Mouse (Mus musculus) adrenal gland, adult 18-20 months (tissue): ENCODE measurements around the gene Panx1. TPM values are rescaled to one million over a fixed set of nuclear protein-coding genes. Genes with fewer than 3 reads are reported as not detected.

Experiments used
- DNase-seq, 2 experiments: peaks; one replicate each; pipeline ENCODE4 v3.0.0; 2021 to 2022; ENCODE audit warnings: low spot score in 2 of 2
- total RNA-seq, 2 experiments: library from RNA; stranded (reverse); gene quantifications; 1 replicate in 1 of 2; 2 replicates in 1 of 2; pipeline ENCODE4 v1.2.3; 2021

Gene Panx1
- total RNA-seq, 2 experiments from 2014 or later: 5.7 to 9.3 TPM

DNA sequence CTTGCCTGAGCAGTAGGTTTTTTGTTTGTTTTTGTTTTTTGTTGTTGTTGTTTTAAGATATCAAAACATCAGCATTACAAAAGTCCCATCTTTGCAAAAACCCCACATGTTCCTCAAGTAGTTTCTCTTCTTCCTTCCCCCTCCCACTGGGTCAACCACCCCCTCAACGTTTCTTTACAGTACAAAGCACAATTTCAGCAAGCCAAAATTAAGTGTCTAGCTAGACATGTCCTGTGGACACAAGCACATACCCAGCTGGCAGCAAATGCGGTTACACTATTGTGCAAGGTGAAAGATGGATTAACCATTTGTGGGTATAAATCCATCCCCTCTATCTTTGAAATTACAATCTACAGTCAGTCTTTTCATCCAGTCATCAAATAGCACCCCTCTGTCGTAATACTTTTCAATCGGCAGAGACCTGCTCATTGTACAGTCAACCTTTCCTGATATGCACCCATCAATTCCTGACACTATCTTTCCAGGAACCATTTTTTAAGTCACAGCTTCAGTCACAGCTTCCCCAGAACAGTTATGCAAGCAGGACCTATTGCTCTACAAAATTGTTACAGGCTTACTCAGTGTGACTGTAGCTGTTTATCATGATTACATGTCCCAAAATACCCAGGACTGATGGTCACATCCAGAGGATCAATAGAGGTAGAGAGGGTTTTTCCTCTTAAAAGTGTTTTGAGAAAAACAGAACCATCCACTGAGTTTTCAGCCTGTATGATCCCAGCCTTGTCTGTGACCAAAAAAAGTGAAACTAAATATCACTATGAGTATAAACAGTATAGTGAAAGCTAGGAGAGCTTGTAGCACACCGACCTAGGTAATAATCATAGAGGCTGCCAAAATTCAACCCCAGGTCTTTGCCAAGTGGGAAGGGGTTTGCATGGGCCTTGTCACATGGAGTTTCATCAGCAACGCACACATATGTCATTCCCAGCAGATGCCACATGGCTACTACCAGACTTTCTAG is 70.7 kb downstream of the Panx1 start:
- no peak for DNase-seq

DNA sequence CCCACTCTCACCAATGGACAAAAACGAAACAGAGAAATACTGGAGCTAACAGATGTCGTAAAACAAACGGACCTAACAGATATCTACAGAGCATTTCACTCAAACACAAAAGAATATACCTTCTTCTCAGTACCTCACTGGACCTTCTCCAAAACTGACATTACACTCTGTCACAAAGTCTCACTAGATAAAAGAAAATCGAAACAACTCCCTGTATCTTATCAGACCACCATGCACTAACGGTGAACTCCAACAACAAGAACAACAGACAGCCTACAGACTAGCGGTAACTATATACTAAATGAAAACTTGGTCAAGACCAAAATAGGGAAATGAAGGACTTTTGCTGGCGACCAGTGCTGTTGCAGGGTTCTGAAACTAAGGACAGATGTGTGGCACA is 71.5 kb downstream of the Panx1 start:
- no peak for DNase-seq

DNA sequence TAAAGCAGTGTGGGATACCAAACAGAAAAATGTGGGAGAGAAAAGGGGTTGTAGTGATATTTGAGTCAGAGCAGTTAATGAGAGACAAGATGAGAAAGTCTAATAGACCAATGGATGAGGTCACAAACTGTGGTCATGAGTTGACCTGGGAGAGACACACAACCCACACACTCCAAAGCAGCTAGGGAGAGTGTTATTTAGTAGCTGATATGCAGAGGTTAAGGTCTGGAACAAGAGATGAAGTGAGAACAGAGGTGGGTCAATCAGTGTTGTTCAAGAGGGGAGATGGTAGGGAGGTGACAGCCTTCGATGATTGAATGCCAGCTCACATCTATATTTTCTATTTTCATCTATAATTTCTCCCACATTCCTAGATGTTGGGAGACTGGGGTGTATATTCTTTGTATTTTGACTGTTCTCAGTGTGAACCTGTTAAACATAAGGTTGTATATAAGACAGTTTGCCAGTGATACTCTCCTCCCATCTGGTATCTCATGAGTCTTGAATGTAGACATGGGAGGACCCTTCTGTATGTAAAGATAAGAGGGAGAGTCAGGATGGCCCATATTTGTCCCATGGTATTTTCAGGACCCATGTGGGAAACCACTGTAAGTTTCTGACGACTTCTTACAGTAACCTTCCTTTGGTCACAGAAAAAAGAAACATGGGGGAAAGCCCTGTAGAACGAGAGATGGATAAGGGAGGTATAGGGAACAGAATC is 74.3 kb downstream of the Panx1 start:
- no peak for DNase-seq

DNA sequence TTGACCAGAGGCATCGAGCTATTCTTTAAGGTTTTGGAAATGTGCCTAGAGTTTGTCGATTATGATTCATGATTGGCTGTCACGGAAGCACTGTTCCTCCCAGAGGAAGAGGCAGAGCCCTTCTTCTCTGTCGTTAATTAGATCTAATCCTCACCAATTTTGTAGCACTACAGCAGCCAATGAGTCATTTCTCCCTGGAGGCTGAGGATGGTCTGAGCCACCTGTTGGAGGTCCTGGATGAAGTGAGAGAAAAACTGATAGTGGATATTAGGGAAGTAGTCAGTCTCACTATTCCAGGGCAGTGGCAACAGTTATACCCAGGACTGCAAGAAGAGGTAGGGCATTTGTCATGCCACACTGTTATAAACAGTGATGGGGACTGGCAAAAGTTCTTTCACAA is 75.1 kb downstream of the Panx1 start:
- DNase-seq: no peak

DNA sequence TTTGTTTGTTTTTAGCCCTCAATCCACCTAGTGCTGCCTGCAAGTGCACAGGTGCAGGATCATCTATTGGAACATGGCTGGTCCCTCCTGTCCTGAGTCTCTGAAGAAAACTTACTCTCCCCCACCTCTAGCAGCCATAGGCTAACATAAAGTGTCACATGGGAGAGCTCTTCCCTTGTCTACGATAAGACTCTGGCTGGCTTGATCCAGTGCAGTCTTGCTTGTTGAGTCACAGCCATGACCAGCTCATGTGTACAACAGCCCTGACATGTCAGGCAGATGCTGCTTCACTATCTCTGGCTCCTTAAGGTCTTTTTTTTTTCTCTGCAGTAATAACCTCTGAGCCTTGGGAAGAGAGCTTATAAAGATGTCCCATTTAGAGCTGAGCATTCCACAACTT is 77.7 kb downstream of the Panx1 start:
- no peak for DNase-seq

DNA sequence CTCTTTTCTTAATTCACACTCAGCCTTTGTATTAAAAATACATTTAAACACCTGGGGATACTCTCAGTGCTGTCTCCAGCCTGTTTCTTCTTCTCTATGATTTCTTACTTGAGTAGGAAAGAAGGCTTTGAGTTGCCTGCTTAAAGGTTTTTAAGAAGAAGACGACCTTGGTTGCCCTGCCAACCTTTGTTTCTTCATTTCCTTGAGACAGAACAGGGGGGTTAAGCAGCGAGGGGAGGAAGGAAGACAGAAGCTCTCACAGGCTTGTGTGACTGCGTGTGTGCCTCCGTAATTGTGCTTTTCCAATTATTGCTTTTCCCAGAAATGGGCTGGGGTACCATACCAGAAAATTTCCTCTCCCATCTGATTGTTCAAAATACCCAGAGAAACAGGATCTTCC is 78.5 kb downstream of the Panx1 start:
- DNase-seq: no peak

DNA sequence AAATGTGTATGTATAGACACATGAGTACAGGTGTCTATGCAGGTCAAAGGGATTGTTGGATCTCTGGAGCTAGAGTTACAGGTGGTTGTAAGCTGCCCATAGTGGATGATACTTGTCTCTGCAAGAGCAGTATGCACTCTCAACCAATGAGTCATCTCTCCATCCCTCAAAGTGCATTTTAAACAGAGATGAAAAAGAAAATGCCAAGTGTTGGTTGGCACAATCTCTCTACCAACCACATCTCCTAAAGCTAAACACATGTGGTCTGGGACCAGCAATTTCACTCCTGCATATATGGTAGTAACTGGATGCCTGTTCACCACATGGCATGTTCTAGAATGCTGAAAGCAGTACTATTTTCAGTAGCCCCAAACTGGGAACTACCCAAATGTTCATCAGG is 79.9 kb downstream of the Panx1 start:
- DNase-seq: no peak

DNA sequence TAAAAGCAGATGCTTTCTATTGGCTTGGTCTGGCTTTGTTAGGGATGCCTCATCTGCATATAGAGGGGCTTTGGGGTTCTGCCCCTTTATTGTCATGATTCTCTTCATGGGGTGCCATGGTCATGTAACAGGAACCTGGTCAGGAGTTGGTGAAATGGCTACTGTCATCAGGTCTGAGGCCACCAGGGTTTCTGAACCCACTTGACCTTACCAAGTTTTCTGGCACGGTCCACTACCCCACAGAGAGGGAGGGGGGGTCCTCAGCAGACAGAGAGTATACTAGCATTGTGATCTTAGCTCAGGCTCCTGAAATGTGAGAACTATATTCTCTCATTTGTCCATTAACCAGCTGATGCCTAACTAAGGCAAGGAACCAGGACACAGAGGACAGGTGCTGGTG is 82.5 kb downstream of the Panx1 start:
- no peak for DNase-seq

DNA sequence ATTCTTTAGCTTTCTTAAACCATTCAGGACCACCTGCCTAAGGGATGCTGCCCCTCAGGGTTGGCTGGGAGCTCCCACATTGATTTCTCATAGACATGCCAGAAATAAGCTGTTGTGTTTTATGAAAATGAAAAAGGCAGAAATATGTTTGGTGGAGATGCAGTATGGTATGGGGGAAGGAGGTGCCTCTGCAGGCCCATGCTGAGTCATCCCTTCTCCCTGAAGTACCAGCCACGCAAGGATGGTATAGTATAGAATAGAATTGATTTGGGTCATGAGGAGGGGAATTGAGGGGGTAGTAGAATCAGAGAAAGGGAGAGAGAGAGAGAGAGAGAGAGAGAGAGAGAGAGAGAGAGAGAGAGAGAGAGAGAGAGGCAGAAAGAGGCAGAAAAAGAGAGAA is 90.6 kb downstream of the Panx1 start:
- DNase-seq: no peak

Other genes with a start within 250 kb of the Panx1 start
- not detected for gene Gpr83, start 185.3 kb downstream of the Panx1 start, total RNA-seq
- not detected for gene Izumo1r, start 141.5 kb downstream of the Panx1 start, total RNA-seq
- gene Hephl1, start 66.6 kb upstream of the Panx1 start, total RNA-seq: 1 to 10 TPM; 2.6 to 6.4 TPM
- gene Vstm5, start 193.6 kb upstream of the Panx1 start, total RNA-seq: under 1 TPM; 0.63 to 0.74 TPM
- gene Med17, start 234.5 kb upstream of the Panx1 start, total RNA-seq: 10 to 100 TPM; 29.6 to 33.0 TPM